Mouse (Mus musculus) heart, adult 8-10 months (tissue): Measurements from ENCODE around the gene Mettl8. TPM values are rescaled to one million over a fixed set of nuclear protein-coding genes. Genes with fewer than 3 reads are reported as not detected.

Experiments
- DNase-seq: peaks from one replicate; pipeline ENCODE4 v3.0.0; 2022; ENCODE audit warnings: low spot score
- total RNA-seq, 4 experiments: library from RNA; stranded (reverse); gene quantifications; 2 replicates each; pipeline ENCODE4 v1.2.4; 2022

Gene Mettl8
- total RNA-seq, 4 experiments from 2014 or later, result 4.0 to 6.1 (median 5.8) TPM

GRCm38 (mm10) chr2:70989201-70990191 lies 65.9 kb downstream of the Mettl8 start:
- DNase-seq, result peak; percentile 33

GRCm38 (mm10) chr2:70978271-70978670 lies 77.1 kb downstream of the Mettl8 start:
- DNase-seq, result peak; percentile 78

GRCm38 (mm10) chr2:70974769-70975168 lies 80.6 kb downstream of the Mettl8 start:
- no peak for DNase-seq

DNA sequence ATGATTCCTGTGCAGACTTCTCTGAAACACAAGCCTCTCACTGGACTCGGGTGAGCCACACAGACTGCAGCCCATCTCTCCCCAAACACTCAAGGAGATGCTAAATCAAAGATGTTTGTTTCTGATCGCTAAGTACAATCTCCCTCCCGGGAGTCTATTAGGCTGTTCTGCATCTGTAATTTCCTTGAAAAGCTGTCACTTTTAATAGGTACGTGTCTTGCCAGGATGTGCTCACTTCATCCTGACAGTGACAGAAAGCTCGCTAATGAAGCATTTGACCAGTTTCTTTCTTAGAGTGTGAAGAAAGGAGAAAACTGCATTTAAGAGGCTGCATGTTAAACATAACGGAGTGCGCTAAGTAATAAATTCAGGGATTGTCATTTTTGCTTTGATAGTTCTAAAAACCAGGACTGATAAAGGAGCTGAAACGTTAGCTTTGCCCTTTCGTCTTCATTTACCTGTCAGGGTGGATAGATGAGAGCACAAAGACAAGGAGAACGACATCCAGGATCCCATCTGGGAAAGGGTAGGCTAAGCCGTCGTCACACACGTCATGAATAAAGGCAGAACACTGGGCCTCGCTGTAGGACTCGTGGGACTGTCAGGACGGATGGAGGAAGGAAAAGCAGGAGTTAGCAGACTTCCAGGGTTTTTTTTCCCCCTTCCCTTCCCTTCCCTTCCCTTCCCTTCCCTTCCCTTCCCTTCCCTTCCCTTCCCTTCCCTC lies 82.4 kb downstream of the Mettl8 start:
- DNase-seq, result no peak

DNA sequence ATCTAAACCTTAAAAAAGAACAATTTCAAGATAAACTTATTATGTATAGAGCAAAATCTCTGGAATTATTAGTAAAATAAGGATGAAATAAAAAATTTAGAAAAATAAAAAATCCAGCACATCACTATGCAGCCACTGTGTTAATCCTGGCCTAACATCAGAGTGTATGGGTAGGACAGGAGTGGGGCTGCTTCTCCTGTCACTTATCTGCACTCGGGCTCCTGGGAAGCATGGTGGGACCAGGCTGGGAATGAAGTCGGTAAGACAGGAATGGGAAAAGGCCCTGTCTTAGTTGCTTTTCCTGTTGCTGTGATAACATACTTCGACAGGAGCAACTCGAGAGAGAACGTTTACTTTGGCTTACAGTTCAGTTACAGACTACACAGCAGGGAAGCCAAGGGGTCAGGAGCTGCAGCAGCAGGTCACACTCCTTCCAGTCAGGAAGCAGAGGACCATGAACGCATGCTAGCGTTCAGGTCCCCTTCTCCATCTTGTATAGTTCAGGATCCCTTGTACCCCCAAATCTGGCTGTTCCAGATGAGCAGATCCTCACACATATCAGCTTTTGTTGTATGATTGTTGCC lies 85.1 kb downstream of the Mettl8 start:
- DNase-seq, result no peak

DNA sequence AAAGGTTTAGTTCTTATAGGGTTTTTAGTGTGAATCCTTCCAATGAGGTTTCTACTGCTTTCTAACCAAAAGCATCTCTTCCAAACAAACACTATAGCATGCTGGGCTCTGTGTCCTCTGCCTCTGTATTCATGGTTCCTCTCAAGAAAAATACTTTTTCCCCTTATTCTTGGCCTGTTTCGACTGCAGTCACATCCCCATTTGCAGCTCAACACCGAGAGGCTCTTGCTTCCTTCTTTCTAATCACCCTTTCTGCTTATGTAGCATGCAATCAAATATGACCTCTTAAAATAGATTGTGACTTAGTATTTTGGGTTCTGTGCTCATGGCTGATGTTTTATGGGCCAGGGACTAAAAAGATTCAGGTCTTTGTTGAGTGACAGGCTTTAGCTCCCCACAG lies 87.1 kb downstream of the Mettl8 start:
- no peak for DNase-seq

- DNase-seq, result no peak
Observed at GRCm38 (mm10) chr2:70967216-70967615, 88.2 kb downstream of the Mettl8 start.

DNA sequence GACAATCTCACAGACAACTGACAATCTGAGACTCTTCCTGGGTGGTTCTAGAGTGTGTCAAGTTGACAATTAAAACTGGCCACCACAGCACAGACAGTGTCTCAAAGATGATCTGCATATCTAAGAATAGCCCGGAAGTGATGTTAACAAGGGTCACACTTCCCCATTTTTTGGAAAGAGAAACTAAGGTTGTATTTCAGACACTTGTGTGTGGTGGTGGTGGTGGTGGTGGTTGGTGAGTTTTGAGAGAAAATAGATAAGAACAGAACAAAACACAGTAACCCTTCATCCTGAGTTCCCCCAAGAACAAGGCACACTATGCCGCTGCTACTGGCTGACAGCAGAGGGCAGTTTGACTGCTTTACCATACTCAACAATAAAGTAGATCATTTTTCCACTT lies 90.6 kb downstream of the Mettl8 start:
- DNase-seq, result no peak

GRCm38 (mm10) chr2:70962921-70963320 lies 92.5 kb downstream of the Mettl8 start:
- no peak for DNase-seq

DNA sequence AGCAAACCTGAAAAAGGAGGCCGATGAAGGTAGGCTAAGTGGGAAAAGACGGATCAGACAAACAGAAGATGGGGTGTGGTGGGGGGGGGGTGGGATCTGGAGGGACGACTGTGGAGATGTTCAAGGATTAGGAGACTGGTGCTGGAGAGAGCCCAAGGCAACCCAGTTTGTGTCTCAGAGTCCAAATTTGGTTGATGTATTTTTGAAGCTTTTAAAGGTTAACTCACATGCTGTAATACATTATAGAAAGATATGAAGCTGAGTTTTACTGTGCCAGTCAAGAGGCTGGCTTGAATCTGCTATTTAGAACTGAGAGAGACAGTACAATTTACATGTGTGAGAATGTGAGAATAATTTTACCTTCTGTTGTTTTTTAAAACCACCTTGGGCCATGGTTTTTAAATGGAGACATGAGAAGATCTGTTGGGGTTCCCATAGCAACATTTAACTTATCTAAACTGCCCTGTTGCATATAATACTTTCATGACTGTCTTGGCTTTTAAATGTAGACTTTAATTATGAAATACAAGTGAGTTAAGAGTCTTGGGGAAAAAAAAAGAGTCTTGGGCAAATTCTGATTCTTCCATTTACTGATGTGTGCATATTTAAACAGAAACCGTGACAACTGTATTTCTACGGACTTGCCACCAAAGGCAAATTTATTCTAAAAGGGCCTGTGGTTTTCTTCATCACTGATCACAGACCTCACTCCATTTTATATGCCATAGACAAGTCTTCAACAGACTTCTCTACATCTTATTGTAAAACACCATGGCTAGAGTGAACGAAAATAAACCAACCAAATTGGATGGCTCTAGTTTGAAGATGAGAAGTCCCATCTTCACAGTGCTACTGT lies 94.1 kb downstream of the Mettl8 start:
- DNase-seq, result no peak

DNA sequence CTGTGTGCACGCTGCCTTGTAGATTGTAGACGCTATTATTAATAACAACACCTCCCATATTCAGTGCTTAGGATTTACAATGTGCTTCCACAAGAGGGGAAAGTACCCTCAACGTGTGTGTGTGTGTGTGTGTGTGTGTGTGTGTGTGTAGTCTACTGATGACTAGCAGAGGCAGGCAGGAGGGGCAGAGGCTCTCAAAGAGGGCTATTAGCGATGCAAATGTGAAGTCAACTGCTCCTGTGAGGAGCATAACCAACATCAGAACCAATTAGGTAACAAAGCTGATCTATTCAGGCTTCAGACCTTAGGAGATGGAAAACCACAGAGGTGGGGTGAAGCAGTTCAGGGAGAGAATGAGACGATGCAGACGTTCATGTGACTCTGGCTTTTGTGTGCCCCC lies 95.3 kb downstream of the Mettl8 start:
- no peak for DNase-seq

DNA sequence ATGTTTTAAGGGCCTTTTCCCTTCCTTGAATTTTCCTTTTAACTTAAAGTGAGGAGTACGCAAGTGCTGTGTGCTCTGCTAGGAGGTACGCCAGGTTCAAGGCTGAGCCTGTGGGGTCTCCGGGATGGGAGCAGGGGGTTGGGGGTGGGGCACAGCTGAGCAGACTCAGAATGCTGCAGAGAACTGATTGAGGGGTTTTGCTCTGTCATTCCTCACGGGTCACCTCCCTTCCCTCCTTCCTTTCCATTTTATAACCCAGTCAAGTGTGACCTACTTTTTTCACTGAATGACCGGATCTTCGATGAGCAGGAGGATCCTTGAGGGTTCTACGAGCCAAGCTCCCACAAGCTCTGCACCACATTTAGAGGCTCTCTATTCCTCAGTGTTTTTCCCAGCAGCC lies 96.0 kb downstream of the Mettl8 start:
- DNase-seq, result no peak

GRCm38 (mm10) chr2:70958536-70958935 lies 96.8 kb downstream of the Mettl8 start:
- no peak for DNase-seq

DNA sequence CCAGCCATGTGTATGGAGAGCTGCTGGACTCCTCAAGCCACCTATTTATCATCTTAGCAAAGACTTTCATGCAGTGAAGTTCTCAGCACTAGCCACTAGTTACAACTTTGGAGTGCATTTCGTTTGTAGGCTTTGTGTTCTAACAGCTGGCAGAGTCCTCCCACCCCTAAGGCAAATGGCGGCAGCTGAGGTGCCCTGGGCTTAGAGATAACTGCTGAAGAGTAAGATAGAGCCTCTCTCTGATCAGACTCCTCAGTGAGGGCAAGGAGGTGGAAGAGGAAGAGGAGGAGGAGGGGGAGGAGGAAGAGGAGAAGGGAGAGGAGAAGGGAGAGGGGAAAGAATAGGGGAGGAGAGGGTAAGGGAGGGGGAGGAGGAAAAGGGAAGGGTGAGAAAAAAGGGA lies 101.8 kb downstream of the Mettl8 start:
- DNase-seq, result no peak

- no peak for DNase-seq
Observed at GRCm38 (mm10) chr2:70951944-70952343, 103.4 kb downstream of the Mettl8 start.

GRCm38 (mm10) chr2:70944511-70945305 lies 110.7 kb downstream of the Mettl8 start:
- no peak for DNase-seq

DNA sequence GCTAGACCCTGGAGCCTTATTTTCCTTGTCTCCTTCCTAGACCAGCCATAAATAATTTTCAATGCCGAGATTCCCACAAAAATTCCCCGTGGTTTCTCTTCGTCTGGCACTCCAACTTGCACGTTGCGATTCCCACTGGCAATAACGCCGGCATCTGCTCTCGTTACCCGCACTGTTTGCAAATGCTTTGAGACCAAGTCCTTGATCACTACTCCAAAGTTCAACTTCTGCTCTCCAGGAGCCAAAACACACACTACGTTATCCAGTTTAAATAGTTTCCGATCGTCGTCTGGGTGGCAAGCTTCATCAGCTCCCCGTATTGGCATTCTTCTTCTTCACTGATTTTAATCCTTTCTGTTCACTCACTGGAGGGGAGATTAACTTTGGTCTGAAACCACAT lies 114.6 kb downstream of the Mettl8 start:
- no peak for DNase-seq

GRCm38 (mm10) chr2:70938844-70939494 lies 116.4 kb downstream of the Mettl8 start:
- DNase-seq, result no peak

GRCm38 (mm10) chr2:70934772-70935171 lies 120.6 kb downstream of the Mettl8 start:
- no peak for DNase-seq

- DNase-seq, result no peak
Observed at GRCm38 (mm10) chr2:70933516-70933915, 121.9 kb downstream of the Mettl8 start.
